Mouse (Mus musculus) gastrocnemius, postnatal 25 days (tissue): ENCODE data around the gene Ccdc71. TPM values are rescaled to one million over a fixed set of nuclear protein-coding genes. Genes with fewer than 3 reads are reported as not detected.

Experiments used
- DNase-seq: peaks from one replicate; pipeline ENCODE4 v3.0.0; 2022
- long read RNA-seq, 2 experiments: library from polyadenylated mRNA; stranded (forward); transcript quantifications; one replicate each; pipeline ENCODE4 v2.0.0; 2021
- total RNA-seq, 2 experiments: library from RNA; stranded (reverse); gene quantifications; 1 replicate in 1 of 2; 2 replicates in 1 of 2; pipeline ENCODE4 v1.2.3; 2021

The Ccdc71 gene
- total RNA-seq: 10 to 100 TPM; 16.3 to 17.2 TPM
- long read RNA-seq, experiment 1, partial matches to known transcripts: 0 of 10 reads
- long read RNA-seq, experiment 1, other reads (novel, unspliced or antisense): 6 of 10 reads
- long read RNA-seq, experiment 2, partial matches to known transcripts: 0 of 4 reads
- long read RNA-seq, experiment 2, other reads (novel, unspliced or antisense): 2 of 4 reads

- DNase-seq: peak; percentile 83
Observed at GRCm38 (mm10) chr9:108460319-108461178, at the start of gene Ccdc71. Ccdc71 (plus strand) TSS chr9:108460527.

GRCm38 (mm10) chr9:108411381-108411942 is 48.9 kb upstream of the Ccdc71 start:
- DNase-seq: no peak

GRCm38 (mm10) chr9:108412221-108412620 is 48.1 kb upstream of the Ccdc71 start:
- no peak for DNase-seq

- no peak for DNase-seq
Observed at GRCm38 (mm10) chr9:108428384-108428783, 31.9 kb upstream of the Ccdc71 start, which contains the start of gene Ccdc36. Ccdc36 (minus strand) TSS chr9:108428484.

- DNase-seq: no peak
Observed at GRCm38 (mm10) chr9:108431431-108432067, 28.8 kb upstream of the Ccdc71 start.

GRCm38 (mm10) chr9:108436182-108436581 is 24.1 kb upstream of the Ccdc71 start, which contains the start of gene BC048562:
BC048562 (plus strand) TSS chr9:108436482.
- no peak for DNase-seq

- DNase-seq: no peak
Observed at GRCm38 (mm10) chr9:108439176-108439575, 21.2 kb upstream of the Ccdc71 start.

GRCm38 (mm10) chr9:108440485-108440884 is 19.8 kb upstream of the Ccdc71 start:
- no peak for DNase-seq

GRCm38 (mm10) chr9:108441236-108441919 is 18.9 kb upstream of the Ccdc71 start:
- no peak for DNase-seq

GRCm38 (mm10) chr9:108445125-108445524 is 15.2 kb upstream of the Ccdc71 start:
- no peak for DNase-seq

- no peak for DNase-seq
Observed at GRCm38 (mm10) chr9:108449860-108450259, 10.5 kb upstream of the Ccdc71 start.

GRCm38 (mm10) chr9:108450292-108451169 is 9.8 kb upstream of the Ccdc71 start:
- no peak for DNase-seq

- DNase-seq: no peak
Observed at GRCm38 (mm10) chr9:108451170-108451493, 9.2 kb upstream of the Ccdc71 start.

GRCm38 (mm10) chr9:108451519-108452160 is 8.7 kb upstream of the Ccdc71 start:
- DNase-seq: no peak

- peak; percentile 73 for DNase-seq
Observed at GRCm38 (mm10) chr9:108452291-108452906, 7.9 kb upstream of the Ccdc71 start.

- no peak for DNase-seq
Observed at GRCm38 (mm10) chr9:108452911-108453310, 7.4 kb upstream of the Ccdc71 start.

- DNase-seq: no peak
Observed at GRCm38 (mm10) chr9:108453458-108453857, 6.9 kb upstream of the Ccdc71 start.

GRCm38 (mm10) chr9:108454429-108454828 is 5.9 kb upstream of the Ccdc71 start:
- DNase-seq: no peak

GRCm38 (mm10) chr9:108455747-108456571 is 4.4 kb upstream of the Ccdc71 start:
- DNase-seq: no peak
